Mouse (Mus musculus) testis, adult 2 months (tissue): Measurements from ENCODE around the gene Lmf1. TPM values are rescaled to one million over a fixed set of nuclear protein-coding genes. Genes with fewer than 3 reads are reported as not detected.

Source experiments
- H3K27ac ChIP-seq: fragments of 200-500 bp; 2 replicates; pipeline ENCODE4 v1.5.1; 2012; ENCODE audit warnings: low read depth, low read length; ENCODE audit not compliant: control insufficient read depth, insufficient read depth
- H3K27me3 ChIP-seq: fragments of 200-500 bp; 2 replicates; pipeline ENCODE4 v1.6.1; 2012; ENCODE audit warnings: mild to moderate bottlenecking, low read length, moderate library complexity; ENCODE audit not compliant: control insufficient read depth, insufficient read depth
- H3K36me3 ChIP-seq: fragments of 200-500 bp; 2 replicates; pipeline ENCODE4 v1.6.1; 2012; ENCODE audit warnings: mild to moderate bottlenecking, low read length; ENCODE audit not compliant: control insufficient read depth, insufficient read depth
- H3K4me1 ChIP-seq: fragments of 200-500 bp; 2 replicates; pipeline ENCODE4 v1.6.1; 2012; ENCODE audit warnings: low read length; ENCODE audit not compliant: control insufficient read depth, insufficient read depth
- H3K4me3 ChIP-seq: fragments of 200-500 bp; 2 replicates; pipeline ENCODE4 v1.5.1; 2012; ENCODE audit warnings: low read depth, mild to moderate bottlenecking, low read length, moderate library complexity, mixed read lengths; ENCODE audit not compliant: control insufficient read depth
- CTCF ChIP-seq: fragments of 200-500 bp; IDR thresholded peaks from 2 replicates; pipeline ENCODE4 v1.5.1; 2012; ENCODE audit warnings: low read depth, mild to moderate bottlenecking, inconsistent platforms, low read length, moderate library complexity; ENCODE audit not compliant: control insufficient read depth, insufficient read depth, insufficient replicate concordance
- POLR2A ChIP-seq: fragments of 200-500 bp; IDR thresholded peaks from 2 replicates; pipeline ENCODE4 v1.6.1; 2012; ENCODE audit warnings: low read depth, mild to moderate bottlenecking, inconsistent platforms, low read length, moderate library complexity; ENCODE audit not compliant: control insufficient read depth
- polyA plus RNA-seq: library from polyadenylated mRNA; depleted of rRNA; stranded (reverse); fragments of >200 nt; gene quantifications from 2 replicates; pipeline ENCODE4 v1.2.3, GENCODE M21; 2012

Lmf1 gene
- polyA plus RNA-seq, 1 experiment, result 93.5 TPM

- Histone ChIP-seq H3K4me3 (no peak overlapping the region), H3K36me3 (no peaks in the 10 kb centered on the region), H3K4me1 (no peaks in the 10 kb centered on the region), H3K27me3 (no peaks in the 10 kb centered on the region), H3K27ac (no peak overlapping the region)
- TF ChIP-seq CTCF, result no peak
- no peak for TF ChIP-seq POLR2A
Observed at GRCm38 (mm10) chr17:25644761-25645160, 65.9 kb downstream of the Lmf1 start.

GRCm38 (mm10) chr17:25645661-25646060, 66.8 kb downstream of the Lmf1 start:
- no peaks in the 10 kb centered on the region for H3K4me1 ChIP-seq
- H3K36me3 ChIP-seq, result no peaks in the 10 kb centered on the region
- H3K27ac ChIP-seq, result no peak overlapping the region
- TF ChIP-seq CTCF (no peak), POLR2A (no peak)
- H3K4me3 ChIP-seq, result no peak overlapping the region
- H3K27me3 ChIP-seq, result no peaks in the 10 kb centered on the region

DNA sequence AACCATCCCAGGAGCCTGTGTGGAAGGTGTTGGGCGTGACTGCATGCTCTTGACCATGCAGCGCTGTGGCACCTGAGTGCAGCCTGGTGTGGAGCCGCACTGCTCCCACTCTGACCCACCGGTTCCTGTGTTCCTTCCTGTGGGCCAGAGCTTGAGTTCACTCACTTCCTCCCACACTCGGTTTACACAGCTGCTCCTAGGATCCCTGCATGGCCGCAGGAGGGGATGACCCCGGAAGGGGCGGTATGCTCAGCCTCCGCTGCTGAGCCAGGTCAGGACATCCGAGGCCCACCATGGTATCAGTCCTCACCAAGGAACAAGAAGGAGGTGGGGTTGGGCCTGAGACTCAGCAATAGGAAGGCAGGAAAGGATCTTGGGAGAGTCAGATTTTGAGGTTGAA, 69.0 kb downstream of the Lmf1 start:
- no peaks in the 10 kb centered on the region for H3K36me3 ChIP-seq
- H3K27me3 ChIP-seq, result no peaks in the 10 kb centered on the region
- TF ChIP-seq POLR2A, result no peak
- TF ChIP-seq CTCF, result no peak
- no peaks in the 10 kb centered on the region for H3K4me1 ChIP-seq
- H3K4me3 ChIP-seq, result no peak overlapping the region
- no peak overlapping the region for H3K27ac ChIP-seq

GRCm38 (mm10) chr17:25648678-25649216, 69.9 kb downstream of the Lmf1 start:
- H3K27me3 ChIP-seq, result no peaks in the 10 kb centered on the region
- no peaks in the 10 kb centered on the region for H3K4me1 ChIP-seq
- TF ChIP-seq CTCF (no peak), POLR2A (no peak)
- H3K27ac ChIP-seq, result no peak overlapping the region
- no peak overlapping the region for H3K4me3 ChIP-seq
- H3K36me3 ChIP-seq, result no peaks in the 10 kb centered on the region

- Histone ChIP-seq H3K27me3 (no peaks in the 10 kb centered on the region), H3K36me3 (no peaks in the 10 kb centered on the region), H3K4me3 (no peak overlapping the region), H3K27ac (no peak overlapping the region), H3K4me1 (no peaks in the 10 kb centered on the region)
- TF ChIP-seq POLR2A, result no peak
- peak; percentile 51; the same call in 1 of the 2 replicates for TF ChIP-seq CTCF
Observed at GRCm38 (mm10) chr17:25650726-25651125, 71.8 kb downstream of the Lmf1 start.

DNA sequence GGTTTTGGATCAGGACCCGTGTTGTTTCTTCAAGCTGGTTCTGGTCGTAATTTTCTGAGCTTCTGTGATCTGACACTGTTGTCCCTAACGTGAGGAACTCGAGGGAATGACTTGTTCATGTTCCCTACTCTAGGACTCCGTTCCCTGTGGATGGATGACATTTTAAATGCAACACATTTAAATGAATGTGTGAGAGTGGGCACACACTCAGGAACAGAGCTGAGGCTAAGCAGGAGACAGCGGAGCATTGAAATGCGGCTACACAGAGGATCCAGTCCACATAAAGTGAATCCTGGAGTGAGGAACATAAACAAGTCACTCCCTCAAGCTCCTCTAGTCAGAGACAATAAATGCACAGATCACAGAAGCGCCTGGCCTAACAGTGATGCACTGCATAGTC, 73.4 kb downstream of the Lmf1 start:
- H3K27ac ChIP-seq, result no peak overlapping the region
- H3K36me3 ChIP-seq, result no peaks in the 10 kb centered on the region
- no peak overlapping the region for H3K4me3 ChIP-seq
- no peaks in the 10 kb centered on the region for H3K4me1 ChIP-seq
- no peak for TF ChIP-seq CTCF
- no peak for TF ChIP-seq POLR2A
- no peaks in the 10 kb centered on the region for H3K27me3 ChIP-seq

DNA sequence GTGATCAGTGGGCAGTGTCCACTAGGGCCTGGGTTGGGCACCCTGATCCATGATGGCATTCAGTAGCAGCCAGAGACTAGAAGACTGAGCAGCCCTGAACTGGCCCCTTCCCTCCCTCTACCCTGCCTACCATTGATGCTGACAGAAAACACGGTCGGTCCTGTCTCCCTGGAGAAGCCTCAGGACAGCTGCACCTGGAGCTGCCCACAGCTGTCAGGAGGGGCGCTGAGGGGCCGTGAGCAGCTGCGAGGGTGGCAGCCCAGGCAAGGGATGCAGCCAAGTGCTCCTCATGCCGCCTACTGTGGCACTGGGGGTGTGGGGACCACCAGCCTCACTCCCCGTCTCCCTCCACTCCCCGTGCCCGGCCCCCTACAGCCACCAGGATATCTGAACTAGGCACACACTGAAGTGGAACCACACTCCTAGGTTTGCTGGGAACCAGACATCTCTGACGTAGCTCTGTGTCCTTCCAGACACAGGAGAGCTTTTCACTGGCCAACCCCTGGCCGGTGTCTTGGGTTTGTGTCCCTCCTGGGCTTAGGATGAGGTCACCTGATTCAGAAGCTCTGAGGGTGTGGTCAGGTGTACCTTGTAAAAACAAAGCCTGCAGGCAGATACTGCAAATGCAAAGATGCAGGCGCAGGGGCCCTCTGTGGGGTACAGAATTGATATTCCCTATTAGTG, 77.4 kb downstream of the Lmf1 start:
- Histone ChIP-seq H3K36me3 (no peaks in the 10 kb centered on the region), H3K27ac (no peak overlapping the region), H3K4me3 (no peak overlapping the region), H3K4me1 (no peaks in the 10 kb centered on the region), H3K27me3 (no peaks in the 10 kb centered on the region)
- TF ChIP-seq CTCF, result no peak
- TF ChIP-seq POLR2A, result no peak

- no peaks in the 10 kb centered on the region for H3K27me3 ChIP-seq
- no peak overlapping the region for H3K27ac ChIP-seq
- TF ChIP-seq CTCF, result no peak
- TF ChIP-seq POLR2A, result no peak
- H3K4me1 ChIP-seq, result no peaks in the 10 kb centered on the region
- no peak overlapping the region for H3K4me3 ChIP-seq
- no peaks in the 10 kb centered on the region for H3K36me3 ChIP-seq
Observed at GRCm38 (mm10) chr17:25656826-25657189, 77.9 kb downstream of the Lmf1 start.
